Mouse (Mus musculus) testis, postnatal 14 days (tissue): Measurements from ENCODE around the gene Gm3336.

Experiments used
- DNase-seq: peaks from one replicate; pipeline ENCODE4 v3.0.0; 2021; ENCODE audit warnings: low spot score

Gm3336 gene

GRCm38 (mm10) chr8:70695318-70696018 is 22.9 kb upstream of the Gm3336 start:
- no peak for DNase-seq

- DNase-seq, result peak; percentile 73
These were observed 22.1 kb upstream of the Gm3336 start for GRCm38 (mm10) chr8:70696019-70696885.

- no peak for DNase-seq
These were observed 21.4 kb upstream of the Gm3336 start for GRCm38 (mm10) chr8:70696946-70697345.

DNA sequence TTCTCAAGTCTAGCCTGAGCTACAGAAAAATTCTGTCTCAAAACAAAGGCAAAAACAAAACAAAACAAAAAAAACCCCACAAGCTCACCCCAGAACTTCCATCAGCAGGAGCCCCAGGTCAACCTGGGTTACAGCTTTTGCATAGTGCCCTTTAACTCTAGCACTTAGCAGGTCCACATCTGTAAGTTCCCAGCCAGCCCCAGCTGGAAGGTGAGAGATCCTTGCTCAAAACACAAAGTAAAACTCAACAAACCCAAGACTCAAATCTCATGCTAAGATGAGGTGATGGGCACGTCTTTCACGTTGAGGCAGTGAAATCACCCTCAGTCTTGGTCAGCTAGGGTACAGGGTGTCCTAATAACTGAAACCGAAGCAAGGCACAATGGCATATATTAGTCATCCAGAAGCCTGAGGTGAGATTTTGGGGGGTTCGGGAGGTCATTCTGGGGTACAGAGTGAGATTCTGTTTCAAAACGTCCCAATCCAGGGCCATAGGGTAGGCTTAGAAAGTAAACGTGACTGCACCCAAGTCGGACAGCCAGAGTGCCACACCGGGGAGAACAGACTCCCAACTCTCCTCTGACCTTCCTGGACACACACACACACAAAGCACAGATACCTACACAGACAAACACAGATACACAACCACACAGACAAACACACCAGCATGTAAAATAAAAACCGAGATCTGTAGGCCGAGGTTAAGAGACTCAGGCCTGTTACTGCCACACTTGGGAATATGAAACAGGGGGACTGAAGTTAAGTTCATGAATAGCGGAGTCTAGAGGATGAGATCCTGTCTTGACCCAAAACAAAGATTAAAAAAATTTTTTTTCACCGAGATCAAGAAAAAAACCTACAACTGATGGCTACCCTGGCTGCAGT is 20.7 kb upstream of the Gm3336 start:
- DNase-seq, result no peak

- DNase-seq, result peak; percentile 99
These were observed 19.8 kb upstream of the Gm3336 start, which contains the start of gene Jund for GRCm38 (mm10) chr8:70698310-70699109. Gene Jund (plus strand): TSS chr8:70698949.

GRCm38 (mm10) chr8:70699116-70699833 is 19.1 kb upstream of the Gm3336 start:
- peak; percentile 64 for DNase-seq

GRCm38 (mm10) chr8:70699834-70700554 is 18.3 kb upstream of the Gm3336 start:
- peak; percentile 75 for DNase-seq

DNA sequence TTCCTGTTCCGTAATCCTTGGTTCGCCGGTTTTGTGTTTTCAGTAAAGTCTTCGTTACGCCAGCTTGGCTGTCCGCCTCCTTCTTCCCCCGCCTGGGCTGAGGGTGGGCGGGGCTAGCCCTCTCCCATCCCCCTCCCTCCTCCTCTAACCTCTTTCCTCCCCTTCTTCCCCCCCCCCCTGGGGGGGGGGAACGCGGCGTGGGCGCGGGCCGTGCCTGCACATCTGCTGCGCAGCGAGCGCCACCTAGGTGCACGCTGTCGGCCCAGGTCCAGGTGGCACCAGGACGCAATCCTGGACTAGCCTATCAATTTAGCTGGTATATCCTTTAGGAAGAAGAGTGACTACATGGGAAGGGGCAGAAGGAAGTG is 17.8 kb upstream of the Gm3336 start:
- peak; percentile 84 for DNase-seq

- no peak for DNase-seq
These were observed 17.0 kb upstream of the Gm3336 start for GRCm38 (mm10) chr8:70701048-70701981.

DNA sequence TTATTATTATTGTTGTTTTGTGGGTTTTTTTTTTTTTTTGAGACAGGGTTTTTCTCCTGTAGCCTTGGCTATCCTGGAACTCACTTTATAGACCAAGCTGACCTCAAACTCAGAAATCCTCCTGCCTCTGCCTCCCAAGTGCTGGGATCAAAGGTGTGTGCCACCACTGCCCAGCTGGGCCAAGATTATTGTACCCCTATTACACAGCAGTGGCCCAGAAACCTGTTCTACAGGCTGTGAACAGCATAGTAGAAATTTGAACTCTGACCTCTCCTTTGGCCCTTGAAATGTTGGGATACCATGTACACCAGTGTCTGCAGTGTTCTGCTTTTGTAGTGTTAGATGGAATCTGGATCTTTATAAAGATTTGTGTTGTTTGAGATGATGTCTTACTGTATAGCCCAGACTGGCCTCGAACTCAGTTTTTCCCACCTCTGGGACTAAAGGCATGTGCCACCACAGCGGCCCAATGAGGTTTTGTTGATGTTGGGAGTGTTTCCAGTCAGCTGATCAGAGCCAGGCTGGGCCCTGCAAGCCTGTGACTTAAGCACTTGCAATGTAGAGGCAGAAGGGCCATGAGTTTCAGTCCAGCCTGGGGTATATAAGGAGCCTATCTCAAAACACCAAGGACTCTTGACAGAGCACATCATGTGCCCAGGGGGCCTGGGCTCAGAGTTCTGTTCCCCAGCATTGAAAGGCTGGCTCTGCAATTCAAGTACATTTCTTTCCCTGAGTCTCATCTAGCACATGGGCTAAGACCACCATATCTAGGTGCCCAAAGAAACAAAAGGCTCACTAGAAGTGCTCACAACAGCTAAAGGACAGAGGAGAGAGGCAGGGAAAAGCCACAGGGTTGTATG is 16.1 kb upstream of the Gm3336 start:
- no peak for DNase-seq

DNA sequence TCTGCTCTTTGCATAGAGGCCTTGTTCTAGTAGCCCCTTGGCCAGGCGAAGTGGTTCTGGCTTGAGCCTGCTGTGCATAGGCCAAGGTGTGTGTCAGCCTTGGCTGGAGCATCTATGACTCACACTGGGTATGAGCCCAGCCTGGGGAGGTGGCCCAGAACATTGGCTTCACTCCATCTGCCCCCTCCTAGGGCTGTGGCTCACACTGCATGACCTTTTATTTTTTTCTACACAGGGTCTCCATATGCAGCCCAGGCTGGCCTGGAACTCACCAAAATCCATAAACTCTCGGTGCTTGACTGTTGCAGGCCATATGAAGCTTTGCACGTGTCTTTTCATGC is 15.5 kb upstream of the Gm3336 start:
- no peak for DNase-seq

DNA sequence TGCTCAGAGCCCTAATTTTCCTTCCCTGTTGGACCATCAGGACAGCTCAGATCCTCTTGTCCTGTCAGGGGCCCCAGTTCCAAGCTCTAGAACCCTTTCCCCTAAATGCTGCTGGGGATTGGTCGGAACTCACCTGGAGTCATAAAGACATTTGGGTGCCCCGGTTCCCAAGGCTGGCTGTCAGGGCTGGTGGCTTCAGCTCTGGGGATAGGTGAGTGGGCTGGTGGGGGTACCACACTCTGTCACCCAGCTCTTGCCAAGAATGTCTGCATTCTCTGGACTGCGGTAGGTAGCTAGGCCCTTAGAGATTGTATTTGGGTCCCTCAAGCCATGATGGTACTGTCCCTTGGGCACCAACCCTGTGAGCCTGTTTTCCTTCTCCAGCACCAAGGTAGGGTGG is 15.1 kb upstream of the Gm3336 start, which contains the start of gene Iqcn:
TSS of gene Iqcn (plus strand) at position 171 of the 400 bp plus-strand sequence.
- no peak for DNase-seq

- DNase-seq, result no peak
These were observed 10.1 kb upstream of the Gm3336 start for GRCm38 (mm10) chr8:70708281-70708680.

- DNase-seq, result no peak
These were observed 8.5 kb upstream of the Gm3336 start for GRCm38 (mm10) chr8:70709794-70710193.

- DNase-seq, result no peak
These were observed 8.0 kb upstream of the Gm3336 start for GRCm38 (mm10) chr8:70710296-70710695.

DNA sequence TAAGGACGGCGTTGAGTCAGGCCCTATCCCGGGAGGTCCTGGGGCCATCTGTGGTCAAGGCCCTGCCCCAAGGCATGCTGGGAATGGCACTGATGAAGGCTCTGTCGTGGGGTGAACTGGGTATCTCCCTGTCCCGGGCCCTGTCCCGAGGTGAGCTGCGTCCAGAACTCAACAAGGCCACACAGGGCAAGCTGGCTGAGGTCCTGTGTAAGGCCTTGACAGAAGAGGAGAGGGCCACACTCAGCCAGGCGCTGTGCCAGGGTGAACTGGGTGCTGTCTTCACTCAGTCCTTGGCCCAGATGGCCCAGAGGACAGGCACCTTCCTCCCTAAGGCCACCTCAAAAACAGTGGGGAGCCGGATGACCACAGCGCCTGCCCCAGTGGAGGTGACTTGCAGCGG is 7.3 kb upstream of the Gm3336 start:
- DNase-seq, result no peak

- no peak for DNase-seq
These were observed 4.4 kb upstream of the Gm3336 start for GRCm38 (mm10) chr8:70713991-70714390.

DNA sequence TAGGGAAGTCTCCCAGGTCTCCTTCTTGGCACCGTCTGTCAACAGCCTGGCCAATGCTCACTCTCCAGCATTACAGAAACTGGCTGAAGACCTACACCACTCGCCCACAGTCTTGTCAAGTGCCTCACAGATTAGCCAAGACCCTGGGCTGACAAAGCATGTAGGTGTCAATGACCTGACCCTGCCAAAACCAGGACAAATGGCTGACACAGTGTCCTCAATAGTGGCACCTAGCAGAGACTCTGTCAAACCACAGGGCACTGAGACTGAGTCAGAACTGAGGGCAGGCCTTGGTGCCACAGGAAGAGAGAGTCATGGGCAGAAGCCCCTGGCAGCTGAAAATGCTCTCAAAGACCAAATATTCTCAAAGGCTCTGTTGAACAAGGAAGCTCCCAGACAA is 3.3 kb upstream of the Gm3336 start:
- DNase-seq, result no peak
